Mouse (Mus musculus): ENCODE measurements around the gene Dlx4. TPM values are rescaled to one million over a fixed set of nuclear protein-coding genes. Genes with fewer than 3 reads are reported as not detected.
A peak's percentile ranks its signal among the peaks of the same experiment; 100 is the strongest.

Dlx4 gene
- not detected in 2 replicates for polyA plus RNA-seq (2015; fragmentation: Nextera tagmentation; extraction: Ambion mirVana)

DNA sequence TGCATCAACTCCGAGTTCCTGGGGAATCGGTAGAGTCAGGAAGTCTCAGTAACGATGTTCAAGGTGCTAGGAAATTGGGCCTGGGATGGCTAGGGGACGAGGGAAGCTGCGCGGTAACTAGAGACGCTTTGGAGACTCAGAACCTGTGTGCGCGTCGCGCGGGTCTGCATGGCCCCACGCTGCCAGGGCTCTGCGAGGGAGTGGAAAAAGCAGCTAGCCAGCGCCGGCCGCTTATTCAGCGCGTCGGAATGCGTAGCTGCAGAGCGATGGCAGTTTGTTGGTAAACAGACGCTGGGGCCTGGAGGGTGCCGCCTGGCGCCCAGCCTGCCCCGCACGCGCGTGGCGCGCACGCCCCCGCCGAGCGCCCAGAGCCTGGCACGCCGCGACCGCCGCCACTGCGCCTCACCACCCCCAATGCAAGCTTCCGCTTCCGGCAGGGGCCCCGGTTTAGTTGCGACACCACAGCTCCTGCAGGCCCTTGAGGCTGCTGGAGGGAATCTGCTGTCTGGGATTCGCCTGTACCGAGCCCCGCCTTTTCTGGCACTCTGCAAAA is at the start of gene Dlx4:
Gene Dlx4 (minus strand): TSS at position 413 of the 553 bp plus-strand sequence.
- H3K9me3 ChIP-seq (replicated peaks), result no peaks in the 10 kb centered on the region
- under 1% methylated on average over 43 of the region's 48 CpGs for WGBS
- H3K4me3 ChIP-seq (replicated peaks), result peak within 1 kb of the TSS; percentile 40
- H3K36me3 ChIP-seq, result no peaks in the 10 kb centered on the region
- H3K27me3 ChIP-seq (replicated peaks), result peaks cover 97% of the 10 kb centered on the region
- H3K4me2 ChIP-seq, result peak within 1 kb of the TSS; percentile 78
- ATAC-seq (ENCODE audit: low FRiP score), result no peak
- peaks cover 35% of the 10 kb centered on the region for H3K4me1 ChIP-seq
- H3K27ac ChIP-seq (replicated peaks), result no peak within 1 kb of the TSS
- 0 out of 2 replicates have a peak within 1 kb of the TSS, but pooled peaks have one; percentile 14 for H3K9ac ChIP-seq (replicated peaks)

DNA sequence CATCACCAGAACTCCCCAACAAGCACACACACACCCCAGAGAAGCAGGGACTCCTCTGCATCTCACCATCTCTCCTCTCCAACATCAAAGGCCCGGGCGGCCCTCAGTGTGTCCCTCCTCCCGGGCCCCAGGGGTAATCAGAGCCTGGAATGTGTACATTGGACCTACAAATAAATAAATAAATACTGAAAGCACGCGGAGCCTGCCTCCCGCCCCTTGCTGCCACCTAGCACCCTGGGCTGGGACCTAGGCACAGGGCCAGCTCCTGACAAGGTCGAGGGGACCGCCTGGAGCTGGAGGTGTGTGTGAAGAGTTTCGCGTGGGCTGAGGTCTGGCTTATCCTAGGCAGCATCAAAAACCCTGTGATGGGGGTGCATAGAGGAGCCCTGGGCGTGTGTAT is 43.8 kb upstream of the Dlx4 start:
- no peaks in the 10 kb centered on the region for H3K9me3 ChIP-seq (replicated peaks)
- H3K4me1 ChIP-seq, result peaks cover 9% of the 10 kb centered on the region; the same call in 1 of the 2 replicates
- no peaks in the 10 kb centered on the region for H3K36me3 ChIP-seq
- H3K27me3 ChIP-seq (replicated peaks), result no peaks in the 10 kb centered on the region
- ATAC-seq (ENCODE audit: low FRiP score), result no peak
- no peak overlapping the region for H3K4me2 ChIP-seq
- H3K27ac ChIP-seq (replicated peaks), result no peak overlapping the region
- WGBS, result 53% methylated on average over 11 of the region's 11 CpGs
- no peak overlapping the region for H3K9ac ChIP-seq (replicated peaks)
- H3K4me3 ChIP-seq (replicated peaks), result no peak overlapping the region

DNA sequence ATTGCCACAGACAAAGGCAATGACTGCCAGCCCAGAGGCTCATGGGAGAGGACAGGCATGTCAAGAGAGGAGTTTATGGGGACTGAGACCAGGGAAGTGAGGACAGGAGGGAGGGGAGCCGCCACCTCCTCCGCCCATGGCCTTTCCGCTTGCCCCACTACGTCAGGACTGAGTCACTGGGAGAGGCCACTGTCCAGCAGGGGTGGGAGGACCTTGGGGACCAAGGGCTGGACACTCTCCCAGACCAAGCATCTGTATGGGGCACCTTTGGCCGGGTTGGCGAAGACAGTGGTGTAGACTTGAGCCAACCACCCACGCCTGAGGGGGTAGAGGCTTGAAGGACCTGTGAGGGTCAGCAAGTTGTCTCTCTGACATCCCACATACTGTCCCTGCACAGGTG is 40.8 kb upstream of the Dlx4 start:
- Histone ChIP-seq H3K4me3 (replicated peaks) (no peak overlapping the region), H3K36me3 (no peaks in the 10 kb centered on the region), H3K27ac (replicated peaks) (no peak overlapping the region), H3K9me3 (replicated peaks) (no peaks in the 10 kb centered on the region), H3K27me3 (replicated peaks) (peaks cover 13% of the 10 kb centered on the region; the same call in 1 of the 2 replicates), H3K4me2 (no peak overlapping the region), H3K9ac (replicated peaks) (no peak overlapping the region), H3K4me1 (peaks cover 13% of the 10 kb centered on the region)
- no peak for ATAC-seq (ENCODE audit: low FRiP score)
- 93% methylated on average over 7 of the region's 7 CpGs for WGBS

DNA sequence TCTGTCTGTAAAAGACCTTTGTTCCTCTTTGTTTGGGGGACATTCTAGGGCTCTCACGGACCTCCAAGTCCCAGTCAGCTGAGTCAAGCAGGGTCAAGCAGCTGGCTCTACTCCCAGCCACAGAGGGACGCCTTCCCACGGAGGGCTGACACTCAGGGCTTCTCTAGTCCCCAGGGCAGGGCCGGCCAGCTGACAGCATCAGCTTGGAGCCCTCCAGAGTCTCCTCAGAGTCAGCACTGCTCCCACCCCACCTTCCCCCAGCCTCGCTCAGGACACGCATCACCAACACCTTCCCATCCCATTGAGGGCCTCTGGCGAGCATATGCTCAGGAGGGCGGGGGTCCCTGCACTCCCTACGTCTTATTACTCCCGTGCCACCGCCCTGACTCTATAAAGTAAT is 39.6 kb upstream of the Dlx4 start:
- no peaks in the 10 kb centered on the region for H3K36me3 ChIP-seq
- no peak overlapping the region for H3K27ac ChIP-seq (replicated peaks)
- no peak overlapping the region for H3K4me3 ChIP-seq (replicated peaks)
- H3K4me1 ChIP-seq, result peaks cover 13% of the 10 kb centered on the region
- WGBS, result 10% methylated on average over 11 of the region's 11 CpGs
- H3K9ac ChIP-seq (replicated peaks), result no peak overlapping the region
- H3K4me2 ChIP-seq, result no peak overlapping the region
- ATAC-seq (ENCODE audit: low FRiP score), result no peak
- H3K9me3 ChIP-seq (replicated peaks), result no peaks in the 10 kb centered on the region
- peaks cover 13% of the 10 kb centered on the region; the same call in 1 of the 2 replicates for H3K27me3 ChIP-seq (replicated peaks)

DNA sequence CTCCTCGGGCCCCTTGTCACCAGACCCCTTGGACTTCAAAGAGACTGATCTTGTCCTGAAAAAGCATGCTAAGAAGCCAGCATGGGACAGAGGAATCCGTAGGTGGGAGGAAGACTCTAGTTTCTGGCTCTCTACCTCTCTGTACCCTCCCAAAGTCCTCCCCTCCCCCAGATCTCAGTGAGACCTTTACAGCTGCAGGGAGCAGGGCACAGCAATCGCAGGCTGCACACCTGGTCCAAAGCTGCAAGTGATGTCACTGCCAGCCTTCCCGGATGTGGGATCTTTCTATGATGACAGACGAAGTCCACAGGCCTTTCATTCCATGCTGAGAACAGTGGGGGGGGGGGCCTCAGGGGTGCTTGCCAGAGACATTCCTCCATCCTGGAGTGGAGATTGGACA is 38.5 kb upstream of the Dlx4 start:
- ATAC-seq (ENCODE audit: low FRiP score), result no peak
- no peak overlapping the region for H3K4me2 ChIP-seq
- 41% methylated on average over 5 of the region's 5 CpGs for WGBS
- no peaks in the 10 kb centered on the region for H3K36me3 ChIP-seq
- H3K27ac ChIP-seq (replicated peaks), result no peak overlapping the region
- no peak overlapping the region for H3K9ac ChIP-seq (replicated peaks)
- H3K9me3 ChIP-seq (replicated peaks), result no peaks in the 10 kb centered on the region
- no peak overlapping the region for H3K4me3 ChIP-seq (replicated peaks)
- H3K27me3 ChIP-seq (replicated peaks), result peaks cover 13% of the 10 kb centered on the region; the same call in 1 of the 2 replicates
- H3K4me1 ChIP-seq, result peaks cover 13% of the 10 kb centered on the region

DNA sequence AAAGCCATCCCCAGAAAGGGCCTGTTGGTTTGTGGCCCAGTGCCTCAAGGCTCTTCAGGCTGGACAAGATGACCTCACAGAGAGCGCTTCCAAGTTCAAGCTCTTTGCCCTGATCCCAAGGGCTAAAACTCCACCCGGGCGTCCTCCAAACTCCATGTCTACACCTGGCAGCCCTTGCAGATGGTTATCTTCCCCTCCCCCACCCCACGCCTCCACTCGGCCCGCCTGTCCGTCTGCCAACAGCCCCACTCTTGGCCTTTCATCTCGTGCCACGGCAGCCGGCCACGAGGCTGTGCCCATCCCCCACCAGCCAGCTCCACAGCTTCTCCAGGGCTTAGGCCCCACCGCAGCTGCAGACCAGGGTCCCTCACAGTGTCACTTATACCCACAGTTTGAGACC is 33.2 kb upstream of the Dlx4 start:
- no peak for ATAC-seq (ENCODE audit: low FRiP score)
- no peaks in the 10 kb centered on the region for H3K36me3 ChIP-seq
- no peaks in the 10 kb centered on the region for H3K9me3 ChIP-seq (replicated peaks)

GRCm38 (mm10) chr11:95165857-95166256 is 19.8 kb upstream of the Dlx4 start:
- ATAC-seq (ENCODE audit: low FRiP score), result no peak
- no peak overlapping the region for H3K4me3 ChIP-seq (replicated peaks)
- no peak overlapping the region for H3K9ac ChIP-seq (replicated peaks)
- H3K4me1 ChIP-seq, result no peaks in the 10 kb centered on the region
- no peaks in the 10 kb centered on the region for H3K9me3 ChIP-seq (replicated peaks)
- no peaks in the 10 kb centered on the region for H3K36me3 ChIP-seq
- H3K27me3 ChIP-seq (replicated peaks), result no peaks in the 10 kb centered on the region
- WGBS, result 88% methylated on average over 5 of the region's 5 CpGs
- H3K27ac ChIP-seq (replicated peaks), result no peak overlapping the region
- H3K4me2 ChIP-seq, result no peak overlapping the region

More for the DNA sequence above, 33.2 kb upstream of the Dlx4 start:
- no peak overlapping the region for H3K4me2 ChIP-seq
- H3K9ac ChIP-seq (replicated peaks), result no peak overlapping the region
- no peak overlapping the region for H3K4me3 ChIP-seq (replicated peaks)
- H3K27me3 ChIP-seq (replicated peaks), result peaks cover 15% of the 10 kb centered on the region; the same call in 1 of the 2 replicates
- H3K27ac ChIP-seq (replicated peaks), result no peak overlapping the region
- 65% methylated on average over 12 of the region's 12 CpGs for WGBS
- peaks cover under 1% of the 10 kb centered on the region; the same call in 1 of the 2 replicates for H3K4me1 ChIP-seq

GRCm38 (mm10) chr11:95161708-95162107 is 15.6 kb upstream of the Dlx4 start:
- Histone ChIP-seq H3K9ac (replicated peaks) (no peak overlapping the region), H3K36me3 (no peaks in the 10 kb centered on the region), H3K4me3 (replicated peaks) (no peak overlapping the region), H3K27ac (replicated peaks) (no peak overlapping the region), H3K9me3 (replicated peaks) (no peaks in the 10 kb centered on the region), H3K27me3 (replicated peaks) (no peaks in the 10 kb centered on the region), H3K4me1 (no peaks in the 10 kb centered on the region), H3K4me2 (no peak overlapping the region)
- WGBS, result 80% methylated on average over 4 of the region's 4 CpGs
- no peak for ATAC-seq (ENCODE audit: low FRiP score)

DNA sequence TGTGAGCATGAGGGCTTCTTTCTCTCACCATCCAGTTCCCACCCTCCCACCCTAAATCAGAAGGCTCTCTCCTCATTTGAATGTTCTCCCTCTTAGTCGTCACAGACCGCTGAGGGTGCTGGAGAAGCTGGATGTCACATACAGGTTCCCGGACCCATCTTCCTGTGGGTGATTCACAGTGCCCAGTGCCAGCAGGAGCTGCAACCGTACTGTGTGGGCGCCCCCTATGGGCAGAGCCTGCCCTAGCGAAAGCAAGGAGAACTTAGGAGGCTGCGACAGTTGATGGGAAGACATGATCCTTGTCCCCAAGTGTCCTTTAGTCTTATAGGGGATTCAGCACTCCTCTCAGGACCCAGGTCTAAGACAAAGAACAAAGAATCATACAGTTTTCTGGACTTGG is 14.6 kb upstream of the Dlx4 start:
- H3K27ac ChIP-seq (replicated peaks), result no peak overlapping the region
- no peak overlapping the region for H3K4me3 ChIP-seq (replicated peaks)
- H3K4me1 ChIP-seq, result no peaks in the 10 kb centered on the region
- no peaks in the 10 kb centered on the region for H3K27me3 ChIP-seq (replicated peaks)
- H3K36me3 ChIP-seq, result no peaks in the 10 kb centered on the region
- ATAC-seq (ENCODE audit: low FRiP score), result no peak
- 55% methylated on average over 7 of the region's 7 CpGs for WGBS
- H3K4me2 ChIP-seq, result no peak overlapping the region
- H3K9me3 ChIP-seq (replicated peaks), result no peaks in the 10 kb centered on the region
- no peak overlapping the region for H3K9ac ChIP-seq (replicated peaks)

GRCm38 (mm10) chr11:95159763-95160371 is 13.8 kb upstream of the Dlx4 start:
- WGBS, result 89% methylated on average over 8 of the region's 8 CpGs
- H3K9ac ChIP-seq (replicated peaks), result no peak overlapping the region
- H3K4me2 ChIP-seq, result no peak overlapping the region
- no peaks in the 10 kb centered on the region for H3K36me3 ChIP-seq
- H3K4me3 ChIP-seq (replicated peaks), result no peak overlapping the region
- H3K27me3 ChIP-seq (replicated peaks), result 0 out of 2 replicates have a peak, but pooled peaks cover under 1% of the 10 kb centered on the region
- ATAC-seq (ENCODE audit: low FRiP score), result no peak
- no peaks in the 10 kb centered on the region for H3K4me1 ChIP-seq
- H3K27ac ChIP-seq (replicated peaks), result no peak overlapping the region
- no peaks in the 10 kb centered on the region for H3K9me3 ChIP-seq (replicated peaks)

DNA sequence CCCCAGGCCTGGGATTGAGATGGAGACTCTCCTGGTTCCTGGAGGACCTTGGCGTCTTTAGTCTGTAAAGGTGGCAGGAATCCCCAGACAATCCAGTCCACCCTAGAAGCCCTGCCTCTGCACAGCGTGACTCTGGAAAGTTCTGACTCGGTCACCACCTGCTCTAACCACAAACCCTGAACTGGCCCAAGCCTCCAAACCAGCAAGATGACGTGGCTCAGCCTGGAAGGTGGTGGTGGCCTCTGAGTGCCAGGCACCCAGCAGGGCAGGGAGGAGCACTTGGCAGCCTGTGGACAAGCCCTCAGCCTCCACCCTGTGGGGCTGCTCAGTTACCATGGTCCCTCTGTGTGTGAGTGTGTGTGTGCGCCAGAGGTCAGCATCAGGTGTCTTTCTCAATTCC is 11.8 kb upstream of the Dlx4 start:
- Histone ChIP-seq H3K27ac (replicated peaks) (no peak overlapping the region), H3K9ac (replicated peaks) (no peak overlapping the region), H3K9me3 (replicated peaks) (no peaks in the 10 kb centered on the region), H3K27me3 (replicated peaks) (peaks cover 13% of the 10 kb centered on the region), H3K36me3 (no peaks in the 10 kb centered on the region), H3K4me1 (no peaks in the 10 kb centered on the region), H3K4me2 (no peak overlapping the region), H3K4me3 (replicated peaks) (no peak overlapping the region)
- no peak for ATAC-seq (ENCODE audit: low FRiP score)
- WGBS, result 78% methylated on average over 5 of the region's 5 CpGs

- H3K27me3 ChIP-seq (replicated peaks), result peaks cover 17% of the 10 kb centered on the region
- H3K4me3 ChIP-seq (replicated peaks), result no peak overlapping the region
- ATAC-seq (ENCODE audit: low FRiP score), result no peak
- no peak overlapping the region for H3K27ac ChIP-seq (replicated peaks)
- no peaks in the 10 kb centered on the region for H3K4me1 ChIP-seq
- H3K9me3 ChIP-seq (replicated peaks), result no peaks in the 10 kb centered on the region
- no peak overlapping the region for H3K9ac ChIP-seq (replicated peaks)
- no peak overlapping the region for H3K4me2 ChIP-seq
- 62% methylated on average over 5 of the region's 5 CpGs for WGBS
- no peaks in the 10 kb centered on the region for H3K36me3 ChIP-seq
Observed at GRCm38 (mm10) chr11:95157356-95157755, 11.3 kb upstream of the Dlx4 start.
